29 mouse cellular contexts compared by ENCODE assay signal in genomic region chr5:7517520-7518181, GRCm38 (mm10).
DNase-seq lines count a peak whose midpoint lies in the region; ATAC-seq lines count a peak whose summit lies in the region.
"Had no signal": no experiment of that assay in that cellular context is flagged by ENCODE, and none has a peak within 500 bp of the region (broad histone marks: within the 10 kb centered on the region; RNA-seq: fewer than 3 reads in every experiment).

No protein-coding gene starts in this region.

- peak; percentile 48; the same call in 1 of the 2 replicates for ATAC-seq in hindbrain, embryonic 12.5 days (ENCODE audit: low FRiP score)
- no peak for ATAC-seq in hindbrain, embryonic 11.5 days (ENCODE audit: low FRiP score)
- 0 out of 2 replicates have a peak, but pooled peaks have one; percentile 15 for ATAC-seq in limb, embryonic 13.5 days (ENCODE audit: low FRiP score, low read depth)
- ATAC-seq: forebrain, embryonic 13.5 days; forebrain, embryonic 16.5 days; hindbrain, embryonic 16.5 days; Patski had no signal

- H3K27me3 ChIP-seq in hindbrain, embryonic 12.5 days = no peaks in the 10 kb centered on the region
- no peaks in the 10 kb centered on the region for H3K27me3 ChIP-seq in hindbrain, embryonic 11.5 days (ENCODE audit: control insufficient read depth, insufficient read depth, low read length)
- H3K27me3 ChIP-seq in limb, embryonic 13.5 days = no peaks in the 10 kb centered on the region
- H3K27me3 ChIP-seq in limb, embryonic 10.5 days (ENCODE audit: low read depth, poor library complexity, severe bottlenecking) = no peaks in the 10 kb centered on the region
- H3K27me3 ChIP-seq: CH12.LX; embryonic facial prominence, embryonic 12.5 days; forebrain, embryonic 13.5 days; heart, embryonic 12.5 days; heart, embryonic 15.5 days; Patski had no signal

- H3K27ac ChIP-seq in hindbrain, embryonic 12.5 days = no peak overlapping the region
- no peak overlapping the region for H3K27ac ChIP-seq in hindbrain, embryonic 11.5 days (ENCODE audit: low read depth, low read length)
- no peak overlapping the region for H3K27ac ChIP-seq in limb, embryonic 13.5 days
- H3K27ac ChIP-seq in limb, embryonic 10.5 days = no peak overlapping the region
- H3K27ac ChIP-seq: embryonic facial prominence, embryonic 12.5 days; forebrain, embryonic 10.5 days; forebrain, embryonic 13.5 days; heart, embryonic 15.5 days had no signal

- H3K4me1 ChIP-seq in hindbrain, embryonic 12.5 days = no peaks in the 10 kb centered on the region
- no peaks in the 10 kb centered on the region for H3K4me1 ChIP-seq in hindbrain, embryonic 11.5 days (replicated peaks; ENCODE audit: control insufficient read depth, insufficient read depth, low read length)
- no peaks in the 10 kb centered on the region for H3K4me1 ChIP-seq in limb, embryonic 13.5 days
- H3K4me1 ChIP-seq in limb, embryonic 10.5 days = no peaks in the 10 kb centered on the region
- H3K4me1 ChIP-seq: embryonic facial prominence, embryonic 12.5 days; forebrain, embryonic 10.5 days; forebrain, embryonic 13.5 days; heart, embryonic 12.5 days; heart, embryonic 15.5 days had no signal

- DNase-seq in hindbrain, embryonic 11.5 days (ENCODE audit: low spot score) = no peak
- no peak for DNase-seq in limb, embryonic 10.5 days (ENCODE audit: low spot score)
- DNase-seq in fat pad, adult 2 months (ENCODE audit: extremely low read depth, low read depth, low spot score) = peak; percentile 7
- peak; percentile 12 for DNase-seq in hindlimb bud, embryonic 11.5 days (ENCODE audit: extremely low spot score, low read depth, low spot score)
- no peak for DNase-seq in retina, postnatal 1 day
- DNase-seq: adrenal gland, postnatal 10 days; adrenal gland, postnatal 36 days; B cell, adult 2 months; cerebellum, adult 18-20 months; cerebellum, adult 9-10 months; cerebellum, postnatal 14 days; gastrocnemius, postnatal 10 days; gastrocnemius, postnatal 36 days; heart, postnatal 10 days; heart, postnatal 36 days; kidney, adult 11 months had no signal

- no peak overlapping the region for H3K4me2 ChIP-seq in hindbrain, embryonic 12.5 days (replicated peaks)
- no peak overlapping the region for H3K4me2 ChIP-seq in hindbrain, embryonic 11.5 days (replicated peaks; ENCODE audit: low read depth, low read length)
- no peak overlapping the region for H3K4me2 ChIP-seq in limb, embryonic 13.5 days (replicated peaks)
- H3K4me2 ChIP-seq: embryonic facial prominence, embryonic 12.5 days; forebrain, embryonic 13.5 days; heart, embryonic 12.5 days; heart, embryonic 15.5 days had no signal

- no peaks in the 10 kb centered on the region for H3K9me3 ChIP-seq in hindbrain, embryonic 12.5 days (replicated peaks)
- no peaks in the 10 kb centered on the region for H3K9me3 ChIP-seq in hindbrain, embryonic 11.5 days (ENCODE audit: control insufficient read depth, low read length)
- H3K9me3 ChIP-seq in limb, embryonic 13.5 days = no peaks in the 10 kb centered on the region
- H3K9me3 ChIP-seq in limb, embryonic 10.5 days (replicated peaks) = no peaks in the 10 kb centered on the region
- H3K9me3 ChIP-seq: embryonic facial prominence, embryonic 12.5 days; forebrain, embryonic 10.5 days; forebrain, embryonic 13.5 days; G1E; heart, embryonic 12.5 days; heart, embryonic 15.5 days had no signal

- H3K36me3 ChIP-seq in hindbrain, embryonic 12.5 days = no peaks in the 10 kb centered on the region
- H3K36me3 ChIP-seq in hindbrain, embryonic 11.5 days (ENCODE audit: control insufficient read depth, insufficient read depth, low read length) = no peaks in the 10 kb centered on the region
- no peaks in the 10 kb centered on the region for H3K36me3 ChIP-seq in limb, embryonic 13.5 days
- H3K36me3 ChIP-seq in limb, embryonic 10.5 days = no peaks in the 10 kb centered on the region
- H3K36me3 ChIP-seq: embryonic facial prominence, embryonic 12.5 days; forebrain, embryonic 10.5 days; G1E; heart, embryonic 12.5 days; heart, embryonic 15.5 days had no signal

- WGBS in hindbrain, embryonic 12.5 days = 82% methylated on average over 3 of the region's 3 CpGs
- 79% methylated on average over 3 of the region's 3 CpGs for WGBS in hindbrain, embryonic 11.5 days
- WGBS in limb, embryonic 13.5 days = 26% methylated on average over 3 of the region's 3 CpGs
- 76% methylated on average over 3 of the region's 3 CpGs for WGBS in limb, embryonic 10.5 days

- no peak overlapping the region for H3K9ac ChIP-seq in hindbrain, embryonic 12.5 days
- no peak overlapping the region for H3K9ac ChIP-seq in hindbrain, embryonic 11.5 days (ENCODE audit: low read depth, low read length)
- H3K9ac ChIP-seq in limb, embryonic 13.5 days = no peak overlapping the region
- H3K9ac ChIP-seq: embryonic facial prominence, embryonic 12.5 days; forebrain, embryonic 13.5 days; heart, embryonic 12.5 days; heart, embryonic 15.5 days had no signal

- H3K4me3 ChIP-seq in hindbrain, embryonic 12.5 days = no peak overlapping the region
- no peak overlapping the region for H3K4me3 ChIP-seq in hindbrain, embryonic 11.5 days (ENCODE audit: low read depth, low read length)
- H3K4me3 ChIP-seq in limb, embryonic 13.5 days = no peak overlapping the region
- no peak overlapping the region for H3K4me3 ChIP-seq in limb, embryonic 10.5 days
- H3K4me3 ChIP-seq: embryonic facial prominence, embryonic 12.5 days; erythroblast, embryonic 14.5 days; forebrain, embryonic 10.5 days; forebrain, embryonic 13.5 days; heart, embryonic 12.5 days; heart, embryonic 15.5 days had no signal

Comparison
In these comparisons a context has a peak if more than half of its experiments do, and no peak if none do; other contexts are left out.
1. DNase-seq: peak in fat pad, adult 2 months (single experiment) and hindlimb bud, embryonic 11.5 days (single experiment); none in hindbrain, embryonic 11.5 days (single experiment), limb, embryonic 10.5 days (single experiment) and retina, postnatal 1 day (single experiment).